ENCODE assay signal across 9 mouse cellular contexts in the genomic region with DNA sequence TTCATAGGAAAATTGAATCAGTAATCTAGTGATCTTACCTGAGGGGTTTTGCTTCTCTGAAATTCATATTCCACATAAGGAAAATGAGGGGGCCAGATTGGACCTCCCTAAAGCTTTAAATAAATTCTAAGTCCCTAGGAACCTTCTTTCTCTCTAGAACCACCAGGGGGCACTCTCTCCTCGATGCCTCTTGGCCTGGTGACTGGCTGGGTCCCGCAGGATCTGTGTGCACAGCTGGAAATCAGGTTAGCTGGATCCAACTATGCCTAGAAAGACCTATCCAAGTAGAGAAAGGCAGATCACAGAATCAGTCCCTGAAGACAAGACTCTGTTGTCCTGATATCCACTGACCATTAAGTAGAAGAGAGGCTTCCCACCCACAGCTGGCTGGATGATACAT. TPM values are rescaled to one million over a fixed set of nuclear protein-coding genes. Genes with fewer than 3 reads are reported as not detected.
A peak's percentile ranks its signal among the peaks of the same experiment; 100 is the strongest.
DNase-seq lines count a peak whose midpoint lies in the region; ATAC-seq and TF ChIP-seq lines count a peak whose summit lies in the region.
"Had no signal": no experiment of that assay in that cellular context is flagged by ENCODE, and none has a peak within 500 bp of the region (broad histone marks: within the 10 kb centered on the region; RNA-seq: fewer than 3 reads in every experiment).

No protein-coding gene starts in this region.

- H3K27ac ChIP-seq in heart, embryonic 12.5 days (ENCODE audit: poor library complexity, severe bottlenecking) = no peak overlapping the region
- H3K27ac ChIP-seq: embryonic facial prominence, embryonic 12.5 days had no signal

- H3K36me3 ChIP-seq in heart, embryonic 12.5 days = peaks cover 9% of the 10 kb centered on the region
- H3K36me3 ChIP-seq in E14TG2a.4 (ENCODE audit: insufficient read depth, low read length) = peaks cover 8% of the 10 kb centered on the region

- peak; percentile 84 for TF ChIP-seq CTCF in E14TG2a.4 (conservative IDR thresholded peaks at IDR 0.05; ENCODE audit: low read length)

- peaks cover 5% of the 10 kb centered on the region; the same call in 1 of the 2 replicates for H3K27me3 ChIP-seq in heart, embryonic 12.5 days (replicated peaks)
- no peaks in the 10 kb centered on the region for H3K27me3 ChIP-seq in E14TG2a.4 (ENCODE audit: insufficient read depth, low read length)
- H3K27me3 ChIP-seq: embryonic facial prominence, embryonic 12.5 days had no signal

- H3K4me1 ChIP-seq in heart, embryonic 12.5 days (replicated peaks) = no peaks in the 10 kb centered on the region
- peaks cover 34% of the 10 kb centered on the region for H3K4me1 ChIP-seq in E14TG2a.4 (replicated peaks; ENCODE audit: low read depth, low read length)

- H3K9me3 ChIP-seq in heart, embryonic 12.5 days (replicated peaks) = no peaks in the 10 kb centered on the region
- H3K9me3 ChIP-seq in E14TG2a.4 (ENCODE audit: low read length) = no peaks in the 10 kb centered on the region
- H3K9me3 ChIP-seq: embryonic facial prominence, embryonic 12.5 days had no signal

- ATAC-seq in heart, embryonic 12.5 days (ENCODE audit: insufficient number of reproducible peaks, low FRiP score) = no peak

- 0% methylated on average over 2 of the region's 2 CpGs for WGBS in heart, embryonic 12.5 days

- H3K9ac ChIP-seq in heart, embryonic 12.5 days = no peak overlapping the region
- H3K9ac ChIP-seq: embryonic facial prominence, embryonic 12.5 days had no signal

- no peak overlapping the region for H3K4me3 ChIP-seq in heart, embryonic 12.5 days
- H3K4me3 ChIP-seq in E14TG2a.4 (replicated peaks; ENCODE audit: low read length) = no peak overlapping the region
- H3K4me3 ChIP-seq: embryonic facial prominence, embryonic 12.5 days had no signal

- H3K4me2 ChIP-seq in heart, embryonic 12.5 days = no peak overlapping the region
- H3K4me2 ChIP-seq: embryonic facial prominence, embryonic 12.5 days had no signal

- DNase-seq in heart, adult 18-20 months = peak; percentile 78 to 83
- DNase-seq in c-Kit-positive CD71-positive TER-119-negative erythroid progenitor cells, embryonic 14.5 days (ENCODE audit: low read depth) = peak; percentile 49
- peak; percentile 60 for DNase-seq in gastrocnemius, postnatal 10 days
- DNase-seq in kidney, postnatal 4 days = peak; percentile 73 to 82
- DNase-seq in lung, postnatal 10 days = peak; percentile 80
- DNase-seq in testis, postnatal 10 days (ENCODE audit: low spot score) = peak; percentile 74

RNA-seq across cellular contexts. Expression of a gene that starts 33.2 kb away (rescaled TPM):
- 100 to 1,000 TPM; 264 to 308 TPM for total RNA-seq in heart, adult 18-20 months (2021)
- 1,393 and 1,408 TPM in 2 replicates for polyA plus RNA-seq in heart, embryonic 12.5 days (2016; fragmentation: Nextera tagmentation; extraction: Ambion mirVana)
- total RNA-seq in gastrocnemius, postnatal 10 days (2021) = 1,000 to 10,000 TPM; 2,118 to 2,804 TPM

RNA-seq across cellular contexts. Expression of a gene that starts 53.4 kb away (rescaled TPM):
- total RNA-seq in heart, adult 18-20 months (2021) = under 1 TPM; 0.13 to 0.15 TPM
- not detected in 2 replicates for polyA plus RNA-seq in heart, embryonic 12.5 days (2016; fragmentation: Nextera tagmentation; extraction: Ambion mirVana)
- under 1 TPM; 0.14 to 0.26 TPM for total RNA-seq in gastrocnemius, postnatal 10 days (2021)

Comparison
In these comparisons a context has a peak if more than half of its experiments do, and no peak if none do; other contexts are left out.
1. RNA of a gene that starts 33.2 kb away (total RNA-seq): 2,118 to 2,804 TPM in gastrocnemius, postnatal 10 days; 264 to 308 TPM in heart, adult 18-20 months; every median in the first group is over 4 times any median in the second.
2. Peak in every context shown above with its lines, with median percentiles within 50 percentile points of each other: DNase-seq.